Mouse (Mus musculus): ENCODE measurements around the gene Atg7. TPM values are rescaled to one million over a fixed set of nuclear protein-coding genes. Genes with fewer than 3 reads are reported as not detected.

Atg7 gene
- total and polyA plus RNA-seq, 2 experiments from 2014 or later: 18.9 to 19.1 TPM

DNA sequence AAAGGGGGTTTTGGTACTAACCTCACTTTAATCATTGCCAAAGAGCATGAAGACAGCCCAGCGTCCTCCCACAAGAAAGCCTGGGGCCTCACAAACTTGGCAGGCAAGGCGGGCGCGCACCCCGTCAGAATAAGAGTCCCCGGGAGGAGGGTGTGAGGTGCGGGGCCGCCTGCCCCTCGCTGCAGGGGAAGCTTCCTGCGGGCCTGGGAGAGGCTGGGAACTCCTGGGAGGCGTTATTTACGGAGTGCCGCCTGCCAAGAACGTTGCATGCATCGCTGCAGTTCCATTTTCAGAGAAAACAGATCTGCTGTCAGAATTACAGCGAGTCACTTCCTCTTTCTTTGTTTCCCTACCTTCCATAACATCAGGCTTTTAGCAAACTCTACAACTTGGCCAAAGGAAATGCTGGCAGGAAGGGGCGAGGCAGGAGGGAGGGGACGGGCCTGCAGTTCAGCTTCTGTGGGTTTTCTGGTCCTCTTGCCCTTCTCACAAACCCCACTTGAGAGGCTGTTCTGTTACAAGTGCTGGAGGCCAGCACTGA lies 232.2 kb downstream of the Atg7 start:
- Histone ChIP-seq H3K9ac (peak overlapping the region; percentile 62), H3K4me2 (ENCODE audit: low read depth) (peak overlapping the region; percentile 64), H3K27ac (ENCODE audit: low read depth, low read length) (peak overlapping the region; percentile 95), H3K36me3 (ENCODE audit: insufficient read depth) (no peaks in the 10 kb centered on the region), H3K4me3 (ENCODE audit: low read depth, low read length) (peak overlapping the region; percentile 33), H3K27me3 (ENCODE audit: insufficient read depth, low read length) (no peaks in the 10 kb centered on the region), H3K9me3 (ENCODE audit: low read length) (no peaks in the 10 kb centered on the region), H3K4me1 (ENCODE audit: insufficient read depth) (peaks cover 40% of the 10 kb centered on the region)
- 0% methylated on average over 18 of the region's 18 CpGs for WGBS
- peak; percentile 94 for DNase-seq
- peak; percentile 93 for ATAC-seq
- no peak for TF ChIP-seq CTCF (IDR thresholded peaks at IDR 0.05; ENCODE audit: low read depth)

DNA sequence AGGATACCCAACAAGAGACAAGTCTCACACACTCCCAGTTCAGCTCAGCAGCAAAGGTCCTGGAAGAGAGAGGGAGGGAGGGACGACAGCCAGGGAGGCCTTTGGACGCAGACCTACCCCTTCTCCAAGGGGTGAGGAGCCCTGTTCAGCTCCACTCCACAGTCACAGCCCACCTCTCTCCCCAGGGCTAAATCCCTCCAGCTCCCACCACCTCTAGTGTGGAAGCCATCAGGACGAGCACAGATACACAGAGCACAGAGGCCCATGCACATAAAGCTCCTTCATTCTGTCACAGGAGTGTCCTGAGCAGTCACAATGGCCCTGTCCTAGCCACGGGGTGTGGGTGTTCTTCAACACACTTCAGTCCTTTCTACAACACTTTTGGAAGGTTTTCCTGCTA lies 233.1 kb downstream of the Atg7 start:
- no peak overlapping the region for H3K4me2 ChIP-seq (ENCODE audit: low read depth)
- H3K27me3 ChIP-seq (ENCODE audit: insufficient read depth, low read length): no peaks in the 10 kb centered on the region
- no peaks in the 10 kb centered on the region for H3K9me3 ChIP-seq (ENCODE audit: low read length)
- TF ChIP-seq CTCF (IDR thresholded peaks at IDR 0.05; ENCODE audit: low read depth): no peak
- H3K9ac ChIP-seq: no peak overlapping the region
- peak overlapping the region; percentile 95 for H3K27ac ChIP-seq (ENCODE audit: low read depth, low read length)
- no peaks in the 10 kb centered on the region for H3K36me3 ChIP-seq (ENCODE audit: insufficient read depth)
- no peak for ATAC-seq
- 27% methylated on average over 4 of the region's 4 CpGs for WGBS
- DNase-seq: no peak
- H3K4me3 ChIP-seq (ENCODE audit: low read depth, low read length): no peak overlapping the region
- peaks cover 40% of the 10 kb centered on the region for H3K4me1 ChIP-seq (ENCODE audit: insufficient read depth)

DNA sequence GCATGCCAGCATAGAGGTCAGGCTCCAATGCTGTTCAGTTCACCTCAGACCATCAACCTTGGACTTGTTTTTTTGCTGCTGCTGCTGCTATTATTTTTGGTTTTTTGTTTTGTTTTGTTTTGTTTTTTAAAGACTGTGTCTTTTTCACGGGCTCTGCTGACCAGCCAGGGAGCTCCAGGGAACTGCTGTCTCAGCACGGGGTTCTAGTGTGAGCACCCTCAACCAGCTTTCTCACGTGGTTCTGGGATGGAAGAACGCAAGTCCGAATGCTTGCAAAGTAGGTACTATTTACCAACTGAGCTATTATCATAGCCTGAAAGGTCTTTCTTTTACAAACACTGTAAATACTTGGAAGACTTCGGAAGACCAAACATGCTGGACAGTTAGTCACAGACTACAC lies 233.6 kb downstream of the Atg7 start:
- ATAC-seq: no peak
- H3K4me3 ChIP-seq (ENCODE audit: low read depth, low read length): no peak overlapping the region
- H3K4me2 ChIP-seq (ENCODE audit: low read depth): no peak overlapping the region
- H3K9ac ChIP-seq: no peak overlapping the region
- peaks cover 42% of the 10 kb centered on the region for H3K4me1 ChIP-seq (ENCODE audit: insufficient read depth)
- H3K27me3 ChIP-seq (ENCODE audit: insufficient read depth, low read length): no peaks in the 10 kb centered on the region
- DNase-seq: no peak
- TF ChIP-seq CTCF (IDR thresholded peaks at IDR 0.05; ENCODE audit: low read depth): no peak
- no peaks in the 10 kb centered on the region for H3K36me3 ChIP-seq (ENCODE audit: insufficient read depth)
- WGBS: 49% methylated on average over 6 of the region's 6 CpGs
- peak overlapping the region; percentile 95; the same call in 1 of the 2 replicates for H3K27ac ChIP-seq (ENCODE audit: low read depth, low read length)
- no peaks in the 10 kb centered on the region for H3K9me3 ChIP-seq (ENCODE audit: low read length)

DNA sequence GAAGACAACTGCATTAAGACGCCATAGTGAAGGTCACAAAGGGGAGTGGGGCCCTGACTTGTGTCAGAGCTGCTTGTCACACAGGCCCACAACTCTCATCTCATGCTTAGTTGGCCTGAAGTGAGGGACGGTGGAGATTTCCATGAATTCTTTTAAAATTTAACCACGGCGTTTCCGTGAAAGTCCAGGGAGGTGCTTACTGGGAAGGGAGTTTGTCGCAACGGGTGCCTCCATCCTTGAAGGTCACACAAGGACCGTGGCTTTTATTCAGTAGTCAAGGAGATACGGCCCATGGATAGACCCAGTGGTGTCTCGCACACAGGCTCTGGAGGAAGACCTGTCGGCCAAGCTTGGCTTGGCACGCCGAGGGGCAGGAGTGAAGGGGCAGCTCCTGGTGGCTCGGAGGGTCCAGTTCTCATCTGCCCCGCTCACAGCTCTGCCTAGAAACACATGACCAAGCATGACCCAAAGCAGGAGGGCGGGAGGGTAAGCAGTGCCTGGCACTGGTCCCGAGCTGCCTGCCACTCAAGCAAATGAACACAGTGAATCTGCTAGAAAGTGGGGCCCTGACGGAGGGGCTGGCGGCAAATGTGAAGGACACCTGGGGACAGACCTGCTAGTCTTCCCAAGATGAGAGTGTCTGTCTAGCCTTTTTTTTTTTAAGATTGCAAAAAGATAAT lies 236.1 kb downstream of the Atg7 start:
- Histone ChIP-seq H3K4me2 (ENCODE audit: low read depth) (no peak overlapping the region), H3K4me3 (ENCODE audit: low read depth, low read length) (no peak overlapping the region), H3K36me3 (ENCODE audit: insufficient read depth) (no peaks in the 10 kb centered on the region), H3K27me3 (ENCODE audit: insufficient read depth, low read length) (no peaks in the 10 kb centered on the region), H3K9me3 (ENCODE audit: low read length) (no peaks in the 10 kb centered on the region), H3K9ac (no peak overlapping the region), H3K4me1 (ENCODE audit: insufficient read depth) (peaks cover 54% of the 10 kb centered on the region), H3K27ac (ENCODE audit: low read depth, low read length) (no peak overlapping the region)
- DNase-seq: no peak
- WGBS: 71% methylated on average over 19 of the region's 19 CpGs
- ATAC-seq: no peak
- no peak for TF ChIP-seq CTCF (IDR thresholded peaks at IDR 0.05; ENCODE audit: low read depth)

DNA sequence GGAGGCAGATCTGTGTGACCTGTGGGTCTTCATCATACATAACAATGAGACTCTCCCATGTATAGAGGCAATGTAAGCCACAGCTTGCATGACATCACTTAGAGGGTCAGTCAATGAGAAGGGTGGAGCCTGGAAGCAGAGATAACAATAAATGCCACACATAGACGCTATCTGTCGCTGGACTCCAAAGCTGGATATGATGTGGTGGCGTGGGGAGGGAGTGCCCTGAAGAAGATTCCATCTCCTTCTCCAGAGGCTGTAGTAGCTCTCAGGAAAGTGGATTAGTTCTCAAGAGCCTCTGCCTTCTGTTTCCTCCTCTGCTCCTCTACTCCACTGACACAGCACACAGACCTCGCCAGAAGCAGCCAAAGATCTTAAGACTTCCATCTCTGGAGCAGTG lies 237.9 kb downstream of the Atg7 start:
- no peak overlapping the region for H3K9ac ChIP-seq
- H3K27me3 ChIP-seq (ENCODE audit: insufficient read depth, low read length): no peaks in the 10 kb centered on the region
- H3K9me3 ChIP-seq (ENCODE audit: low read length): no peaks in the 10 kb centered on the region
- H3K4me3 ChIP-seq (ENCODE audit: low read depth, low read length): no peak overlapping the region
- H3K36me3 ChIP-seq (ENCODE audit: insufficient read depth): peaks cover 2% of the 10 kb centered on the region; the same call in 1 of the 2 replicates
- no peak for TF ChIP-seq CTCF (IDR thresholded peaks at IDR 0.05; ENCODE audit: low read depth)
- ATAC-seq (no peak), DNase-seq (no peak)
- no peak overlapping the region for H3K4me2 ChIP-seq (ENCODE audit: low read depth)
- H3K27ac ChIP-seq (ENCODE audit: low read depth, low read length): no peak overlapping the region
- WGBS: 71% methylated on average over 4 of the region's 4 CpGs
- H3K4me1 ChIP-seq (ENCODE audit: insufficient read depth): peaks cover 37% of the 10 kb centered on the region

DNA sequence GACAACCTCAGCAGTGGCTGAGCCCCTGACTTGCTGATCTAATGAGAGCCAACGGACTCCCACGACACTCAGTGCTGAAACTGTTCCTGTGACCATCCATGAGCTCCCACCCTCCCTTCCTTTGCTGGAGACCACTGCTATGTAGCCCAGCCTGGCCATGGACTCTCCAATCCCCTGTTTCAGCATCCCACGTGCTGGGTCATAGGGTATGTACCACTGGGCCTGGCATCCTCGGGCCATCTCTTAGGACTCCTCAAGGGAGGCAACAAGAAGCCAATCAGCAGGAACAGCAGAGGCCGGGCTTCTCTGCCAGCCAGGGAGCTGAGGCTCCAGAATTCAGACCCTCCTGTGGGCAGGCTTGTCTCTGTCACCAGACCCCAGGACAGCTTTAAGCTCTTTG lies 239.3 kb downstream of the Atg7 start:
- ATAC-seq: no peak
- H3K4me2 ChIP-seq (ENCODE audit: low read depth): no peak overlapping the region

DNA sequence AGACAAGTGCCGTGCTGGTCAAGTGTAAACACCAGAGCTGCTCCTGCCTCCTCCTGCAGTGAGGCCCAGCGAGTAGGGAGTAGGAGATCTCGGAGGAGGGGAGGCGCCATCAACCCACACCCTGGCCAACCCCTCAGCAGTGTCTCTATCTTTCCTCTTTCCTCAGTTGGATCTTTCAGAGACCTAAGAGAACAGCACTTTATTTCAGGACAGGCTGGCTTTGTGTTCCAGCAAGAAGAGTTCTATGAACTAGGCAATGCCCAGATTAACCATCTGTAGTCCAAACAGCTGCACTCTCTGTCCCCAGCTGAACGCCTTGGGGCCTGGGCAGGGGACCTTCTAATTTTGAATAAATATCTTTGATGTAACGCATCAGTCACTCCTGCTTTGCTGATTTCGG lies 239.8 kb downstream of the Atg7 start:
- H3K9ac ChIP-seq: peak overlapping the region; percentile 36; the same call in 1 of the 2 replicates
- H3K4me2 ChIP-seq (ENCODE audit: low read depth): no peak overlapping the region
- H3K27ac ChIP-seq (ENCODE audit: low read depth, low read length): peak overlapping the region; percentile 91
- DNase-seq: no peak
- no peak overlapping the region for H3K4me3 ChIP-seq (ENCODE audit: low read depth, low read length)
- no peaks in the 10 kb centered on the region for H3K9me3 ChIP-seq (ENCODE audit: low read length)
- H3K36me3 ChIP-seq (ENCODE audit: insufficient read depth): peaks cover 4% of the 10 kb centered on the region; the same call in 1 of the 2 replicates
- ATAC-seq: peak; percentile 45
- peaks cover 29% of the 10 kb centered on the region for H3K4me1 ChIP-seq (ENCODE audit: insufficient read depth)
- 12% methylated on average over 7 of the region's 7 CpGs for WGBS
- no peak for TF ChIP-seq CTCF (IDR thresholded peaks at IDR 0.05; ENCODE audit: low read depth)
- no peaks in the 10 kb centered on the region for H3K27me3 ChIP-seq (ENCODE audit: insufficient read depth, low read length)

More for the DNA sequence above, 239.3 kb downstream of the Atg7 start:
- Histone ChIP-seq H3K27ac (ENCODE audit: low read depth, low read length) (peak overlapping the region; percentile 91), H3K27me3 (ENCODE audit: insufficient read depth, low read length) (no peaks in the 10 kb centered on the region), H3K9me3 (ENCODE audit: low read length) (no peaks in the 10 kb centered on the region), H3K9ac (no peak overlapping the region), H3K4me3 (ENCODE audit: low read depth, low read length) (no peak overlapping the region), H3K4me1 (ENCODE audit: insufficient read depth) (peaks cover 32% of the 10 kb centered on the region), H3K36me3 (ENCODE audit: insufficient read depth) (peaks cover 4% of the 10 kb centered on the region; the same call in 1 of the 2 replicates)
- DNase-seq: no peak
- WGBS: 27% methylated on average over 5 of the region's 5 CpGs
- no peak for TF ChIP-seq CTCF (IDR thresholded peaks at IDR 0.05; ENCODE audit: low read depth)

All from forebrain, postnatal 0 days (tissue).